Mouse (Mus musculus): Measurements from ENCODE around the gene Gnb4. TPM values are rescaled to one million over a fixed set of nuclear protein-coding genes. Genes with fewer than 3 reads are reported as not detected.

Gnb4 gene
- total and polyA plus RNA-seq, 3 experiments = 0.38 to 5.0 (median 0.41) TPM

- no peak overlapping the region for H3K4me3 ChIP-seq (replicated peaks in 1 of 3; ENCODE audit: low read depth in 2 of 3, low read length in 2 of 3, poor library complexity in 1 of 3)
- DNase-seq (ENCODE audit: extremely low read depth) = peak; percentile 3
- H3K9ac ChIP-seq (ENCODE audit: insufficient read depth, low read depth) = no peak overlapping the region
- no peaks in the 10 kb centered on the region for H3K9me3 ChIP-seq (replicated peaks; ENCODE audit: low read length)
- H3K36me3 ChIP-seq (replicated peaks in 1 of 2; ENCODE audit: control insufficient read depth in 1 of 2, insufficient read depth in 1 of 2, low read length in 1 of 2) = no peaks in the 10 kb centered on the region
- H3K4me2 ChIP-seq (ENCODE audit: insufficient read depth, low read depth, poor library complexity, severe bottlenecking) = no peak overlapping the region
- H3K79me2 ChIP-seq (replicated peaks; ENCODE audit: control insufficient read depth, extremely low read depth, insufficient read depth, poor library complexity, severe bottlenecking) = no peaks in the 10 kb centered on the region
- H3K27ac ChIP-seq (ENCODE audit: insufficient read depth, low read depth) = no peak overlapping the region
- in situ Hi-C loops (cut with MboI; ENCODE audit: low pct_ligation_motif_present, low pct_unique_long_range_greater_than_20kb, low sequenced_read_pairs) (no loop called here), dilution Hi-C loops (cut with MboI; ENCODE audit: extremely low pct_ligation_motif_present, extremely low pct_unique_long_range_greater_than_20kb, low sequenced_read_pairs) (no loop called here)
- no peaks in the 10 kb centered on the region for H3K27me3 ChIP-seq (replicated peaks)
- peaks cover 11 to 20% of the 10 kb centered on the region in 2 experiments for H3K4me1 ChIP-seq (ENCODE audit: control insufficient read depth in 1 of 2, insufficient read depth in 2 of 2)
- no peak for TF ChIP-seq JUN (IDR thresholded peaks at IDR 0.05; ENCODE audit: insufficient read depth, low read depth, low read length)
- no peak for TF ChIP-seq ZKSCAN1 (IDR thresholded peaks at IDR 0.05; ENCODE audit: borderline replicate concordance, low read depth, low read length)
- no peak for TF ChIP-seq KAT2A (IDR thresholded peaks at IDR 0.05; ENCODE audit: insufficient replicate concordance, low read length)
- TF ChIP-seq HCFC1 (IDR thresholded peaks at IDR 0.05; ENCODE audit: low read depth, low read length) = no peak
- TF ChIP-seq NELFE (IDR thresholded peaks at IDR 0.05; ENCODE audit: low read depth, low read length) = no peak
- TF ChIP-seq ZNF384 (IDR thresholded peaks at IDR 0.05; ENCODE audit: low read depth, low read length) = no peak
- no peak for TF ChIP-seq USF1 (IDR thresholded peaks at IDR 0.05; ENCODE audit: low read depth, low read length)
- no peak for TF ChIP-seq CHD1 (IDR thresholded peaks at IDR 0.05; ENCODE audit: low read depth, low read length)
- no peak for TF ChIP-seq IRF4 (IDR thresholded peaks at IDR 0.05; ENCODE audit: low read depth, low read length)
- no peak for TF ChIP-seq RAD21 (IDR thresholded peaks at IDR 0.05; ENCODE audit: low read depth, low read length)
- TF ChIP-seq CHD2 (IDR thresholded peaks at IDR 0.05; ENCODE audit: low read length) = no peak
These were observed 43.1 kb upstream of the Gnb4 start for GRCm38 (mm10) chr3:32659506-32659905.

GRCm38 (mm10) chr3:32658821-32659220 lies 42.4 kb upstream of the Gnb4 start:
- no peak overlapping the region for H3K4me3 ChIP-seq (replicated peaks in 1 of 3; ENCODE audit: low read depth in 2 of 3, low read length in 2 of 3, poor library complexity in 1 of 3)

More at GRCm38 (mm10) chr3:32658821-32659220, 42.4 kb upstream of the Gnb4 start:
- no peak for TF ChIP-seq MXI1 (IDR thresholded peaks at IDR 0.05; ENCODE audit: low read depth, low read length)
- TF ChIP-seq ZKSCAN1 (IDR thresholded peaks at IDR 0.05; ENCODE audit: borderline replicate concordance, low read depth, low read length) = no peak
- no peak for TF ChIP-seq E2F4 (IDR thresholded peaks at IDR 0.05; ENCODE audit: insufficient replicate concordance, low read depth, low read length)
- TF ChIP-seq TCF12 (IDR thresholded peaks at IDR 0.05; ENCODE audit: low read depth, low read length) = no peak
- TF ChIP-seq POLR2AphosphoS2 (IDR thresholded peaks at IDR 0.05; ENCODE audit: low read depth, low read length) = no peak
- no peak for TF ChIP-seq JUN (IDR thresholded peaks at IDR 0.05; ENCODE audit: insufficient read depth, low read depth, low read length)
- TF ChIP-seq ELF1 (IDR thresholded peaks at IDR 0.05; ENCODE audit: low read depth, low read length) = no peak
- TF ChIP-seq ZC3H11A (IDR thresholded peaks at IDR 0.05; ENCODE audit: low read depth, low read length) = no peak
- TF ChIP-seq EP300 (IDR thresholded peaks at IDR 0.05; ENCODE audit: low read length) = no peak
- no peak for TF ChIP-seq PAX5 (IDR thresholded peaks at IDR 0.05; ENCODE audit: low read length)
- no peak for TF ChIP-seq MAX (IDR thresholded peaks at IDR 0.05; ENCODE audit: low read length)
- TF ChIP-seq GABPA (IDR thresholded peaks at IDR 0.05; ENCODE audit: insufficient replicate concordance, low read depth, low read length) = no peak
- TF ChIP-seq POLR2A (IDR thresholded peaks at IDR 0.05; ENCODE audit: low read depth, low read length) = no peak
- TF ChIP-seq RAD21 (IDR thresholded peaks at IDR 0.05; ENCODE audit: low read depth, low read length) = no peak
- TF ChIP-seq KAT2A (IDR thresholded peaks at IDR 0.05; ENCODE audit: insufficient replicate concordance, low read length) = no peak
- TF ChIP-seq MAZ (IDR thresholded peaks at IDR 0.05; ENCODE audit: low read depth, low read length) = no peak
- no peak for TF ChIP-seq JUND (conservative IDR thresholded peaks at IDR 0.05; ENCODE audit: low read depth, low read length)
- no peak for TF ChIP-seq MAFK (IDR thresholded peaks at IDR 0.05; ENCODE audit: insufficient replicate concordance, low read length)
- TF ChIP-seq MYC (IDR thresholded peaks at IDR 0.05; ENCODE audit: low read depth, low read length) = no peak
- Histone ChIP-seq H3K4me1 (ENCODE audit: control insufficient read depth in 1 of 2, insufficient read depth in 2 of 2) (peaks cover 13 to 20% of the 10 kb centered on the region in 2 experiments), H3K27me3 (replicated peaks) (no peaks in the 10 kb centered on the region), H3K9me3 (replicated peaks; ENCODE audit: low read length) (no peaks in the 10 kb centered on the region), H3K4me2 (ENCODE audit: insufficient read depth, low read depth, poor library complexity, severe bottlenecking) (no peak overlapping the region), H3K9ac (ENCODE audit: insufficient read depth, low read depth) (no peak overlapping the region), H3K36me3 (replicated peaks in 1 of 2; ENCODE audit: control insufficient read depth in 1 of 2, insufficient read depth in 1 of 2, low read length in 1 of 2) (no peaks in the 10 kb centered on the region), H3K27ac (ENCODE audit: insufficient read depth, low read depth) (no peak overlapping the region), H3K79me2 (replicated peaks; ENCODE audit: control insufficient read depth, extremely low read depth, insufficient read depth, poor library complexity, severe bottlenecking) (no peaks in the 10 kb centered on the region)
- dilution Hi-C loops (cut with MboI; ENCODE audit: extremely low pct_ligation_motif_present, extremely low pct_unique_long_range_greater_than_20kb, low sequenced_read_pairs) (no loop called here), in situ Hi-C loops (cut with MboI; ENCODE audit: low pct_ligation_motif_present, low pct_unique_long_range_greater_than_20kb, low sequenced_read_pairs) (no loop called here)
- DNase-seq (ENCODE audit: extremely low read depth) = no peak

Data from CH12.LX (cell line).